Mouse (Mus musculus): ENCODE data around the gene Atp6v0e.
A peak's percentile ranks its signal among the peaks of the same experiment; 100 is the strongest.

Atp6v0e gene

GRCm38 (mm10) chr17:26686334-26687000 is 23.4 kb downstream of the Atp6v0e start:
- DNase-seq (ENCODE audit: low spot score in 2 of 2): no peak

GRCm38 (mm10) chr17:26688795-26689735 is 26.0 kb downstream of the Atp6v0e start:
- DNase-seq (ENCODE audit: low spot score in 2 of 2): no peak

GRCm38 (mm10) chr17:26689810-26690209 is 26.8 kb downstream of the Atp6v0e start:
- DNase-seq (ENCODE audit: low spot score in 2 of 2): no peak

GRCm38 (mm10) chr17:26690236-26690635 is 27.2 kb downstream of the Atp6v0e start:
- DNase-seq (ENCODE audit: low spot score in 2 of 2): no peak

- DNase-seq (ENCODE audit: low spot score in 2 of 2): no peak
Observed at GRCm38 (mm10) chr17:26691110-26691509, 28.1 kb downstream of the Atp6v0e start.

- DNase-seq (ENCODE audit: low spot score in 2 of 2): no peak
Observed at GRCm38 (mm10) chr17:26693424-26693823, 30.4 kb downstream of the Atp6v0e start.

- no peak for DNase-seq (ENCODE audit: low spot score in 2 of 2)
Observed at GRCm38 (mm10) chr17:26694171-26694570, 31.1 kb downstream of the Atp6v0e start.

- DNase-seq (ENCODE audit: low spot score in 2 of 2): no peak
Observed at GRCm38 (mm10) chr17:26695193-26695592, 32.2 kb downstream of the Atp6v0e start.

- DNase-seq (ENCODE audit: low spot score in 2 of 2): no peak
Observed at GRCm38 (mm10) chr17:26698846-26699245, 35.8 kb downstream of the Atp6v0e start.

- no peak for DNase-seq (ENCODE audit: low spot score in 2 of 2)
Observed at GRCm38 (mm10) chr17:26699819-26700616, 37.0 kb downstream of the Atp6v0e start.

GRCm38 (mm10) chr17:26701565-26701964 is 38.5 kb downstream of the Atp6v0e start:
- no peak for DNase-seq (ENCODE audit: low spot score in 2 of 2)

GRCm38 (mm10) chr17:26702621-26703020 is 39.6 kb downstream of the Atp6v0e start:
- DNase-seq (ENCODE audit: low spot score in 2 of 2): no peak

- no peak for DNase-seq (ENCODE audit: low spot score in 2 of 2)
Observed at GRCm38 (mm10) chr17:26703671-26704070, 40.6 kb downstream of the Atp6v0e start.

- DNase-seq (ENCODE audit: low spot score in 2 of 2): no peak
Observed at GRCm38 (mm10) chr17:26705463-26706359, 42.7 kb downstream of the Atp6v0e start.

- no peak for DNase-seq (ENCODE audit: low spot score in 2 of 2)
Observed at GRCm38 (mm10) chr17:26707066-26707465, 44.0 kb downstream of the Atp6v0e start.

GRCm38 (mm10) chr17:26708499-26708898 is 45.5 kb downstream of the Atp6v0e start:
- DNase-seq (ENCODE audit: low spot score in 2 of 2): no peak

GRCm38 (mm10) chr17:26708993-26709590 is 46.1 kb downstream of the Atp6v0e start:
- no peak for DNase-seq (ENCODE audit: low spot score in 2 of 2)

- no peak for DNase-seq (ENCODE audit: low spot score in 2 of 2)
Observed at GRCm38 (mm10) chr17:26710049-26710448, 47.0 kb downstream of the Atp6v0e start.

- DNase-seq (ENCODE audit: low spot score in 2 of 2): peak; percentile 94 to 96
Observed at GRCm38 (mm10) chr17:26715271-26715758, 52.3 kb downstream of the Atp6v0e start, which contains the start of gene Crebrf. TSS of gene Crebrf (plus strand) at chr17:26715650.

All from frontal cortex, postnatal 25 days (tissue).